8 mouse cellular contexts compared by ENCODE assay signal in the genomic region with DNA sequence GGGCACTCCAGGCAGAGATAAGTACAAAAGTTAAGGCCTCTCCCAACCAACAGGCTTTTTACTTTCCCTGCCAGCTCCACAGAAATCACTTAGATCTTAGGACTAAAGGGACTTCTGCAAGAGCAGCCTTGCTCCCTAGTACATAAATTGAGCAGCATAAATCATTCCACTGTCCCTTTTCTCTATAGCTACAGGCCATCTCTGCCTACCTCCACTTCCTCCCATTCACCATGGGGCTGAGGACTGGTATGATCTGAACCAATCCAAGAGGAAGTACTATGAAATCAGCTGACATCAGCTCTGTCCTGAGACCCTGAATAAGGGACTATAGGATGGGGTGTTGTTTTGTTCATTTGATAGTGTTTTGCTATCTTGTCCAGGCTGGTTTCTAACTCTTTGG. TPM values are rescaled to one million over a fixed set of nuclear protein-coding genes. Genes with fewer than 3 reads are reported as not detected.
DNase-seq lines count a peak whose midpoint lies in the region; ATAC-seq lines count a peak whose summit lies in the region.

No protein-coding gene starts in this region.

- H3K4me3 ChIP-seq in kidney, embryonic 15.5 days (replicated peaks) = peak overlapping the region; percentile 17
- H3K4me3 ChIP-seq in embryonic facial prominence, embryonic 11.5 days (ENCODE audit: low read depth, low read length) = no peak overlapping the region
- peak overlapping the region; percentile 5 for H3K4me3 ChIP-seq in intestine, embryonic 16.5 days (ENCODE audit: low read length)

- no peaks in the 10 kb centered on the region for H3K27me3 ChIP-seq in kidney, embryonic 15.5 days
- no peaks in the 10 kb centered on the region for H3K27me3 ChIP-seq in embryonic facial prominence, embryonic 11.5 days (ENCODE audit: control insufficient read depth, insufficient read depth, low read length)
- no peaks in the 10 kb centered on the region for H3K27me3 ChIP-seq in intestine, embryonic 16.5 days (replicated peaks; ENCODE audit: control insufficient read depth, insufficient read depth, low read length)

- peaks cover 91% of the 10 kb centered on the region for H3K4me1 ChIP-seq in kidney, embryonic 15.5 days
- H3K4me1 ChIP-seq in embryonic facial prominence, embryonic 11.5 days (ENCODE audit: control insufficient read depth, insufficient read depth, low read length) = peaks cover 6% of the 10 kb centered on the region
- peaks cover 79% of the 10 kb centered on the region for H3K4me1 ChIP-seq in intestine, embryonic 16.5 days (ENCODE audit: control insufficient read depth, insufficient read depth, low read length)

- peak overlapping the region; percentile 21 for H3K9ac ChIP-seq in kidney, embryonic 15.5 days
- peak overlapping the region; percentile 39 for H3K9ac ChIP-seq in embryonic facial prominence, embryonic 11.5 days (replicated peaks; ENCODE audit: low read length)
- H3K9ac ChIP-seq in intestine, embryonic 16.5 days (ENCODE audit: low read depth, low read length) = peak overlapping the region; percentile 31; the same call in 1 of the 2 replicates

- peaks cover 17% of the 10 kb centered on the region; the same call in 1 of the 2 replicates for H3K36me3 ChIP-seq in kidney, embryonic 15.5 days
- no peaks in the 10 kb centered on the region for H3K36me3 ChIP-seq in embryonic facial prominence, embryonic 11.5 days (replicated peaks; ENCODE audit: control insufficient read depth, insufficient read depth, low read depth, low read length)
- no peaks in the 10 kb centered on the region for H3K36me3 ChIP-seq in intestine, embryonic 16.5 days (ENCODE audit: control insufficient read depth, insufficient read depth, low read length)

- no peaks in the 10 kb centered on the region for H3K9me3 ChIP-seq in kidney, embryonic 15.5 days (replicated peaks)
- H3K9me3 ChIP-seq in embryonic facial prominence, embryonic 11.5 days (replicated peaks; ENCODE audit: control insufficient read depth, low read length) = no peaks in the 10 kb centered on the region
- no peaks in the 10 kb centered on the region for H3K9me3 ChIP-seq in intestine, embryonic 16.5 days (ENCODE audit: control insufficient read depth, low read length)

- no peak for DNase-seq in kidney, adult 9 months
- no peak for DNase-seq in embryonic facial prominence, embryonic 11.5 days (ENCODE audit: low spot score)
- no peak for DNase-seq in thymus, postnatal 10 days (ENCODE audit: low spot score in 2 of 2)
- DNase-seq in layer of hippocampus, postnatal 10 days (ENCODE audit: low spot score in 2 of 2) = no peak
- no peak for DNase-seq in yolk sac, embryonic 10.5 days (ENCODE audit: low spot score)

- H3K4me2 ChIP-seq in kidney, embryonic 15.5 days = peak overlapping the region; percentile 52
- peak overlapping the region; percentile 35 for H3K4me2 ChIP-seq in embryonic facial prominence, embryonic 11.5 days (ENCODE audit: low read depth, low read length)
- peak overlapping the region; percentile 44 for H3K4me2 ChIP-seq in intestine, embryonic 16.5 days (ENCODE audit: low read depth, low read length)

- H3K27ac ChIP-seq in kidney, embryonic 15.5 days = peak overlapping the region; percentile 90
- peak overlapping the region; percentile 64 for H3K27ac ChIP-seq in embryonic facial prominence, embryonic 11.5 days (replicated peaks; ENCODE audit: low read depth, low read length)
- H3K27ac ChIP-seq in intestine, embryonic 16.5 days (ENCODE audit: low read length) = peak overlapping the region; percentile 72

- ATAC-seq in kidney, embryonic 15.5 days (replicated peaks; ENCODE audit: low FRiP score) = peak; percentile 24; the same call in 1 of the 2 replicates
- ATAC-seq in embryonic facial prominence, embryonic 11.5 days (replicated peaks; ENCODE audit: insufficient number of reproducible peaks, low FRiP score, low TSS enrichment, low read depth) = peak; percentile 17; the same call in 1 of the 2 replicates
- peak; percentile 14; the same call in 1 of the 2 replicates for ATAC-seq in intestine, embryonic 16.5 days
- peak; percentile 70 for ATAC-seq in monocyte, adult 5-6 weeks (replicated peaks; ENCODE audit: insufficient number of reproducible peaks, low FRiP score, low TSS enrichment, poor library complexity, severe bottlenecking)

RNA-seq across cellular contexts. Expression of a gene that starts 26.4 kb away (rescaled TPM):
- 33.5 and 36.1 TPM in 2 replicates for polyA plus RNA-seq in kidney, embryonic 15.5 days (2015; fragmentation: Nextera tagmentation; extraction: Ambion mirVana)
- polyA plus RNA-seq in embryonic facial prominence, embryonic 11.5 days (2014; fragmentation: Nextera tagmentation; extraction: Ambion mirVana) = 32.6 and 36.3 TPM in 2 replicates
- polyA plus RNA-seq in intestine, embryonic 16.5 days (2015; fragmentation: Nextera tagmentation; extraction: Ambion mirVana) = 17.8 and 18.5 TPM in 2 replicates
- 30.6 to 80.8 TPM (median 34.0 TPM) in 3 replicates for total RNA-seq in monocyte, adult 5-6 weeks (2017)
- total RNA-seq in layer of hippocampus, postnatal 10 days (2021) = 10 to 100 TPM; 74.6 to 76.4 TPM

RNA-seq across cellular contexts. Expression of a gene that starts 57.7 kb away (rescaled TPM):
- polyA plus RNA-seq in kidney, embryonic 15.5 days (2015; fragmentation: Nextera tagmentation; extraction: Ambion mirVana) = 19.9 and 20.2 TPM in 2 replicates
- 9.3 and 9.9 TPM in 2 replicates for polyA plus RNA-seq in embryonic facial prominence, embryonic 11.5 days (2014; fragmentation: Nextera tagmentation; extraction: Ambion mirVana)
- 16.6 and 18.5 TPM in 2 replicates for polyA plus RNA-seq in intestine, embryonic 16.5 days (2015; fragmentation: Nextera tagmentation; extraction: Ambion mirVana)
- 3.5 to 16.0 TPM (median 5.7 TPM) in 3 replicates for total RNA-seq in monocyte, adult 5-6 weeks (2017)
- 10 to 100 TPM in 1 of 2 experiments, 1 to 10 TPM in 1; 9.2 to 10.8 TPM for total RNA-seq in layer of hippocampus, postnatal 10 days (2021)

Comparison
In these comparisons a context has a peak if more than half of its experiments do, and no peak if none do; other contexts are left out.
1. ATAC-seq: peak in every context shown above with its lines; median percentile 70 in monocyte, adult 5-6 weeks; 24 in kidney, embryonic 15.5 days; 17 in embryonic facial prominence, embryonic 11.5 days; 14 in intestine, embryonic 16.5 days.